Mouse (Mus musculus): ENCODE measurements around the gene Arl15.
A peak's percentile ranks its signal among the peaks of the same experiment; 100 is the strongest.

The Arl15 gene

DNA sequence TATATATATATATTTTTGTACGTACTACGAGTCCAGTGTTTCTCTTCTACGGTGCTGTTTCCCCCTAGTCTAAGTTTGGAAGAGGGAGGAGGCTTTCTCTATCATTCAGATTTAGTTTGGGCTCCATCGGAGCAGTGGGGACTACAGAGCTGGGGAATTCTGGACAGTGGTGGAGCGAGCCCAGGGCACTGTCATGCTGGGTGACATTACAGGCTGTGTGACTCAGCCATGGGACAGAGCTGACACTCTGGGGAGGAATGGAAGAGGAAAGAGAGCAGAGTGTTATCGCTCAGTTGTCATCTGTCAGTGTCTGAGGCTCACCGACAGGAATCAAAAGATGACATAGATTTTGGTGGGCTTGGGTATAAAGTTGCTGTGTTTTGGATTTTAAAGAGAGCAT lies 124.4 kb downstream of the Arl15 start:
- no peak for DNase-seq (ENCODE audit: low spot score)

GRCm38 (mm10) chr13:113935697-113936096 lies 141.4 kb downstream of the Arl15 start:
- no peak for DNase-seq (ENCODE audit: low spot score)

DNA sequence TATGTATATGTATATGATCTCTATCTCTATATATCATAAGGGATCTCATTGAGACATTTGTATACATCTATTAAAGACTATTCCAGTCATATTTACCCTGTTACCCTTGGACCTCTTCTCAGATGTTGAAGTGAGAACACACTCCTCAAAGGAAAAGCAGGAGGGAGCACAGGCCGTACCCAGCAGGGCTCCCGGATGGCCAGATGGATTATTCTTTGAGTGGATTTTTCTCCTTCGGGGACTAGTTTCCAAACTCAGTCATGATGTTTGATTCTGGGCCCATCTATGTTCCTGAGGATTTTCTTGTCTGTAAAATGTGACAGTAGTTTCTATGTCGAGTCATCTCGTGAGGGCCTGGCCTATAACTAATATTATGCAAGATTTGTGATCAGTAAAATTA lies 142.9 kb downstream of the Arl15 start:
- DNase-seq (ENCODE audit: low spot score): no peak

DNA sequence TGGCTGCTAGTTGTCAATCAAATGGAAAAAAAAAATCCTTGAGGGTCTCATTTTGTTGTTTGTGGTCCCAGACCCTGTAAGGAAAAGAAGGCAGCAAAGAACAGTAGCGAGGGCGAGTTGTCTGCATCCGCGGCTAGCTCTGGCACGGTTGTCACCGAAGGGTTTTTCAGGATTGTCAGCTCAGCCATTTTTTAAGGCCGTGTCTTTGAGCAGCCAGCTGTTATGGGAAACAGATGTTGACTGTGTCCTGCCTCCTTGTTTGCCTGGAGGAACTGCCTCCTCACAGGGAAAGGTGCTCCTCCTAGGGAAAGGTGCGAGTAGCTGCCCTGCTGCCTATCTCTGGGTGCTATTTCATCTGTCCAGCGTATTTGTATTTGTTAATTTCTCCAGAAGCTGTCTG lies 144.3 kb downstream of the Arl15 start:
- no peak for DNase-seq (ENCODE audit: low spot score)

DNA sequence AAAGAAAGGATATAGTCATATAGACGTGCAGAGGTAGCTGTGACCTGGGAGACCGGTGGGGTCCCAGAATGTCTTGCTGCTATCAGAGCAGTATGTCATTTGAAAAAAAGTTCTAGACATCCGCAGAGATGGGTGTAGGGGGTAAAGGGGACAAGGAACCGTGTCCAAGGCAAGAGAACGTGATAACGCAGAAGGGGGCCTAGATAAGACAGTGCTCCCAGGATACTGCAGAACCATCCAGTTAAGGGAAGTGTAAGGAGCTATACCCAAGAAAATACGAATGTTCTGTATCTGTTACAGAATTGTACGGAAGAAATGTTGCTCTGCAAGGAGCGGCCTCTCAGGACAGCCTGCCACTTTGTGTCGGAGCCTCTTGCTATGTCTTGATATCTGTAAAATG lies 144.8 kb downstream of the Arl15 start:
- no peak for DNase-seq (ENCODE audit: low spot score)

GRCm38 (mm10) chr13:113939681-113940080 lies 145.4 kb downstream of the Arl15 start:
- peak; percentile 65 for DNase-seq (ENCODE audit: low spot score)

- DNase-seq (ENCODE audit: low spot score): peak; percentile 47
These were observed 145.8 kb downstream of the Arl15 start for GRCm38 (mm10) chr13:113940151-113940550.

DNA sequence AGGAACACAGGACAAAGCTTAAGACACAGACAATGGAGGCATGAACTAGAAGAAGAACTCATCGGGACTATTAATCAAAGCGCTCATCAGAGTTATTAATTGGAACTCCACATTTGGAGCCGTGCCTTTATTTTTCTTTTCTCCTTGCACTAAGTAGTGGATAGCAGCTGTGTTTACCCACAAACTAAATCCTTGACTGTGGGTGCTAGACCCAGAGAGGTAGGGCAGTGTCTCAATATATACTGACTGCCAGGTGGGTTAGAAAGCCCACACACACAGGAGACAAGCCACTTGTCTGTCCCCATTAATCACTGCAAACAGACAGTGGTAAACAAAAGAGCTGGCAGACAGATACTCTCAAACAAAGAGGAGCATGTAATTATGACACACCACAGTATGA lies 147.6 kb downstream of the Arl15 start:
- no peak for DNase-seq (ENCODE audit: low spot score)

DNA sequence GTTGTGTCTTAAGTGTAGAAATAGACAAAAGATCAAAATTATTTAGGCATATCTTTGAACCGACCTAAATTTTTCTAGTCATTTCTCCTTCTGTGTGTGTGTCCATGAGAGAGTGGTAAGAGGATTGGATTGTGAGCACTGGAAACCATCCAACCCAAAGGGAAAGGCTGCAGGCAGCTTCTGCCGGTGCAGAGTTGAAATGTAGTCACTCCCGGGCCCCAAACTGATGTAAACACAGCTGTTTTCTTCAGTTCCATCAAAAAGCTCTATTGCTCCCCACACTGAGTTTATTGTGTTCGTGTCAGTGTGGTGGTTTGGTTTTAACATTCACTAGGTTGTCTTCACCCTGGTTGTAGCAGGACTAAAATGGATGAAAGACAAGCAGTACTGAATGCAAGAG lies 153.2 kb downstream of the Arl15 start:
- peak; percentile 70 for DNase-seq (ENCODE audit: low spot score)

DNA sequence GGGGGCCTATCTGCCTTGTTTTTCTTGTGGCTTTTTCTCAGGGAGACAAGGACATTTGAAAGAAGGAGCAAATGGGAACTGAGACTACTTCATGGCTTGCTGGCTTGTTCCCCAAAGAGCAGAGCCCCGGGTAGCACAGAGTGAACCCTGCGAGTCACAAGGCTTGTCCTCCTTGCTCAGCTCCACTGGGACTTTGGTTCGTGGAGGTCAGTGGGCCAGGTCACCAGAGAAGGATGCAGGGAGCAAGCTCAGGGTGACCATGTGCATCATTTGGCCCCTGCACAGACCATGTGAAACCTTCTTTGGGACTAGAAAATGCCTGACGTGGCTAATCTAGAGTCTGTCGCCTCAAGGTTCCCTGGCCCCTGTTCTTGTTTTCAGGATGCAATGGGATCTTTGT lies 155.4 kb downstream of the Arl15 start:
- peak; percentile 24 for DNase-seq (ENCODE audit: low spot score)

- DNase-seq (ENCODE audit: low spot score): no peak
These were observed 155.8 kb downstream of the Arl15 start for GRCm38 (mm10) chr13:113950131-113950530.

GRCm38 (mm10) chr13:113957438-113957837 lies 163.1 kb downstream of the Arl15 start:
- no peak for DNase-seq (ENCODE audit: low spot score)

GRCm38 (mm10) chr13:113964945-113965344 lies 170.6 kb downstream of the Arl15 start:
- DNase-seq (ENCODE audit: low spot score): no peak

- no peak for DNase-seq (ENCODE audit: low spot score)
These were observed 176.4 kb downstream of the Arl15 start for GRCm38 (mm10) chr13:113970706-113971105.

DNA sequence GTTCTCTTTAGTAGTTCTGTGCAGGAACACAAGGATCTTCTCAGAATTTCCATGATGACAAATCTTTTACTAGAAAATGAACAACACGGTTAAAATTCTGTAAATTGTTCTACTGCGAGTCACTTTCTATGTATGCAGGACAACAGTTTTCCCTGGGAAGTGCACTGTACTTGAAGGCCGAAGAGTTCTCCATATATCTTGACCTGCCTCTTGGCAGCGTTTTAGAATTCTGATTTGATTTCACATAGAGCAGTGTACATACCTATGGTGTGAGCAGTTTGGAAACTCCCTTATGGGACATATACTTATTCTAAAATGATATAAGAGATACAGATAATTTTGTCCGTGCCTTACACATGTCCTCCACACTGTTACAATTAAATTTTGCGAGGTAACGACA lies 178.1 kb downstream of the Arl15 start:
- no peak for DNase-seq (ENCODE audit: low spot score)

GRCm38 (mm10) chr13:113974866-113975265 lies 180.6 kb downstream of the Arl15 start:
- DNase-seq (ENCODE audit: low spot score): no peak

DNA sequence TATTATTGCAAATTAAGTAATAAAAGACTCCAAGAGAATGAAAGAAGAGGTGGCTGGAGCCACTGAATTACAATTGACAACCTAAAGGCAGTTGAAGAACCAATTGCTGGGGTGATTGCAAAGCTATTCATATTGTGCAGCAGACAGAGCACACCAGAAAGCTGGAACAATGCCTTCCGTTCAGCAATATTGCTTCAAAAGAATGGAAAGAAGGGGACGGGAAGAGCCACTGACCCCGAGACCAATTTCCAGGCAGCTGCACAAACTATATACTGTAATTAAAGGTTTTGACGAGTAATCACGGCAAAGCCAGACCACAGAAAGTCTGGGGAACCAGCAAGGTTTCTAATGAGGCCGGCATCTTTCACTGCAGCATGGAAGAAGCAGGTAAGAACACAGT lies 181.4 kb downstream of the Arl15 start:
- DNase-seq (ENCODE audit: low spot score): no peak

DNA sequence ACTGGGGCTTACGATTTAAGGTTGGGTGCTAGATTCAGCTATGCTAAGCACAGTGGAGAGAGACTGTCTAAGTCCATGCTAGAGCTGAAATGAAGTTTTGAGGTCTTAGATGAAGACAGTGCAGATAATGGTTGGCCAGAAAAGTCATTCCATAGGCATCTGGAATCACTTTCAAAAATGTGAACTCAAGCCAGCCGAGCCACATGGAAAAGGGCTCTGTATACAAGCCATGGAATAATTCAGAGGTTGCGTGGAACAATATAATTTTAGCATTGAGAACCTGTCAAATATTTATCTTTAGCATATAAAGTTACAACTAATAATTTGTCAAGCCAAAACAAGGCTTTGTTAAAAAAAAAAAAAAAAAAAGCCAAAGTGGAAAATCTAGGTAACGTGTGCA lies 182.6 kb downstream of the Arl15 start:
- DNase-seq (ENCODE audit: low spot score): no peak

- DNase-seq (ENCODE audit: low spot score): no peak
These were observed 186.6 kb downstream of the Arl15 start for GRCm38 (mm10) chr13:113980739-113981460.

DNA sequence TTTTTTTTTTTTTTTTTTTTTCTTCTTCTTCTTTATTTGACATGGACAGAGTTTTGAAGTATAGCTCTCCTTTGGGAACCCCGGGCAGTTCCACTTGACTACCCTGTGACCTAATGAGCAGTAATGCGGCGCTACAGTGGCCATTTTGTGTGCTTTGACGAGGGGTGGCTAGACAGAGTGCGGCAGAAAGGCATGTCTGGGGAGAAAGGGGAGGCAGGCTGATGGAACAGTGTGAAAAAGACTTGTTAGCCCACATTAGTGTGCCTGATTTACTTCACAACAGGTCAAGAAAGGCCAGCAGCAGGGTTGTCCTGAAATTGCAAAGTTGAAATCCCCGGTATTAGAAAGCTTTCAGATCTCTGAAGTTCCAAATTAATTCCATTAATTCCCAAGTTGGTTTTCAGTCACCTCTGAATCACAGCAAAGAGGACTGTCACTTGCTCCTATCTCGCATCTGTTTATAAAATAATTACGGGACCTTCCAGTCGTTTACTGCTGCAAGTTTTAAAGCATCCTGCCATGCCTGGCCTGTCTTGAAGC lies 187.2 kb downstream of the Arl15 start:
- DNase-seq (ENCODE audit: low spot score): no peak

GRCm38 (mm10) chr13:113983633-113984032 lies 189.3 kb downstream of the Arl15 start:
- DNase-seq (ENCODE audit: low spot score): no peak

- DNase-seq (ENCODE audit: low spot score): no peak
These were observed 190.2 kb downstream of the Arl15 start for GRCm38 (mm10) chr13:113984491-113984890.

DNA sequence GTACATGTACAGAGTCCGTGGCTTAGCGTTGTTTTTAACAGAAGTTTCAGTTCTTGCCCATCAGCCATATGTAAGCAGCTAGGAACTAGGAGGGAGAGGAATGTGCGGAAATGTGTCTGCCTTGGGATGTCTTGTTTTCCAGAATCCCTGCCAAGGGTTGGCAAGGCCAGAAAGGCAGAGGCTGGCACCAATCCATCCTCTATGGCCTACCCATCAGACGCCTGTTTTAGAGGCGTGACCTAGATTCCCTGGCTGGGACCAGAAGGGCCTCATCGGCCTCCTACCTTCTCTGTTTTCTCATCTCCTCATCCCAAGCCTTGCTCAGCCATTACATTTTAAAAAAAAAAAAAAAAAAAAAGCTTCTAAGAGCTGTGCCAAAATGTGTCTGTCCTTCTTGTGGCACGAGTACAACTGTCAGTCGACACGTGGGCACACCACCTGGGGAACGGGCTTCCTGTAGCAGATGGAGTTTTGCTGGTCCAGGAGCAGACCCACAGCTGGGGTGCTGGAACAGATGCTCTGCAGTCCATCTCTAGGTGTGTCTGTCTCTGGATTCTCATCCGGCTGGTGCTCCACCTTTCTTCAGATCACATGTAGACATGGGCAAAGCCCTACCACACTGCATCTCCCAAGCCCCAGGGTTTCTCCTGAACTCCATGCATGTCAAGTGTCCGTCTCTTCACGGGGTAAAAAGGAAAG lies 192.7 kb downstream of the Arl15 start:
- peak; percentile 90 for DNase-seq (ENCODE audit: low spot score)

DNA sequence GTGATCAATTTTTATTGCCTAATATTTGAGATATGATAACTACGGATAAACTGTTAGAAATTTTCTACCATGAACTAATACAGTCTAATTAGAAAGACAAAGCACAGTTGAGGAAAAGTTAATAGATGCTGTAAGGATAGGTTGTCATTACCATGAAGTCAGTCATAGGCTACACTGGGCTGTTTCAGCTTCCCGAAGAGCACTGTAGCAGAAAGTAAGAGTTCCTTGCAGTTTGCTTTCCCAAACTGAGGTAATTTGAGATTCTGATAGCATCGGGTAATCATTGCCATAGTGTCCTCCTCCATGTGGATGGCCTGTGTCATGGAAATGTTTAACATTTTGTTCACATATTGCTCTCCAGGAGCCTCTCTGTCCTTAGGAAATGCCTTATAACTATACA lies 195.9 kb downstream of the Arl15 start:
- no peak for DNase-seq (ENCODE audit: low spot score)

All from adipocyte (in vitro differentiated cells).